Mouse (Mus musculus): ENCODE measurements around the gene Arpc3.

Gene Arpc3

DNA sequence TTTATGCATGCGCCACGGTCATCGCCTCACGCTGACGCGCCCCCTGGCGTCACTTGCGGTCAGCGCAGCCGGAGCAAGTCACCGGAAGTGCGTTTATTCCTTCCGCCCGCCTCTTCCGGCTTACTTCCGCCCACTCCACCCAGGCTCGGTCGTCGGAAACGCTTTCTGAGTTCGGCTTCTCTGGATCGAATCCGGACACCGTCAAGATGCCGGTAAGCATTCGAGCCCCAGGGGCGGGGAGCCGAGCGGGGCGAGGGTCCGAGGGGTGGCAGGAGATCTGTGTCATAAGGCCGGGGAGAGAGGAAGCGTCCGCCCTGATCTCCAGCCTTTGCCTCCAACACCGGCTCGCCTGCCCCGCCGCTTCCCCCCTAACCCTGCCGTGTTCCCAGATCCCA lies at the start of gene Arpc3:
Arpc3 (plus strand) TSS at position 93 of the 395 bp plus-strand sequence.
- peak; percentile 75 for DNase-seq (ENCODE audit: low read depth, low spot score)

GRCm38 (mm10) chr5:122342874-122343273 lies 48.8 kb upstream of the Arpc3 start:
- no peak for DNase-seq (ENCODE audit: low read depth, low spot score)

DNA sequence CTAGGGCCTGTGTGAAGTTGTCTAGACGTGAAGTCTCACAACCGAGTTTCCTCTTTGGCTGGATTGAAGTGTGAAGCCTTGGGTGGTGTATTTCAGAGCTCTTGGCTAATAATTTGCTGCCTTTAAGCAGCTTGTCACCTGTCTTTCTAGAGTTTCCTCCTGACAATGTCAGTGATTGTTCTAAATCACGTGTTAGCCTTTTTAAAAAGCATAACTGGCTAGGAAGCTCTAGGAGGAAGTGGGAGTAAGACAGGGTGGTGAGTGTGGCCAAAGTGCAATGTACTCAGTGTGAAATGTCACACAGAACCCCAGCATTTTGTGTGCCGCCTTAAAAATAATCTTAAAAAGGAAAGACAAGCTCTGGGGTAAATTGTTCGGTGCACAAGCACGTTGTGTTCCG lies 47.9 kb upstream of the Arpc3 start:
- DNase-seq (ENCODE audit: low read depth, low spot score): no peak

- peak; percentile 42 for DNase-seq (ENCODE audit: low read depth, low spot score)
These were observed 47.4 kb upstream of the Arpc3 start for GRCm38 (mm10) chr5:122344260-122344659.

DNA sequence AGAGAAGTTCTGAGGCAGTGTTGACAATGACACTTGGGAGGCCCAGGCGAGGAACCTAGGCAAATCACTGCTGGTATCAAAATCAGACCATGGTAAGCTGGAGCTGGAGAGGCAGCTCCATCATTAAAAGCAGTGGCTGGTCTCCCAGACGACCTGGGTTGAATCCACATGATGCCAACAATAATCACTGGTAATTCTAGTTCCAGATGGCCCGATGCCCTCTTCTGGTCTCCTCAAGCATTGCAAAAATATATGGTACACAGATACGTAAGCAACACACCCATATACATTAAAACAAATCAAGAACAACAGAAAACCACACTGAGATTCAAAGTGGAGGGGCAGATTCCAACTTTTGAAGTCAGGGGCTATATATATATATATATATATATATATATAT lies 45.9 kb upstream of the Arpc3 start:
- DNase-seq (ENCODE audit: low read depth, low spot score): no peak

- peak; percentile 98 for DNase-seq (ENCODE audit: low read depth, low spot score)
These were observed 37.7 kb upstream of the Arpc3 start, which contains the start of the genes Rad9b and Vps29 for GRCm38 (mm10) chr5:122353807-122354491. Gene Rad9b (minus strand): TSS chr5:122354233. Gene Vps29 (plus strand): TSS chr5:122354369.

- no peak for DNase-seq (ENCODE audit: low read depth, low spot score)
These were observed 37.1 kb upstream of the Arpc3 start for GRCm38 (mm10) chr5:122354492-122355067.

GRCm38 (mm10) chr5:122371591-122372191 lies 20.0 kb upstream of the Arpc3 start, which contains the start of gene Gpn3:
Gene Gpn3 (plus strand): TSS chr5:122371876.
- DNase-seq (ENCODE audit: low read depth, low spot score): peak; percentile 59

- DNase-seq (ENCODE audit: low read depth, low spot score): peak; percentile 97
These were observed 19.4 kb upstream of the Arpc3 start, which contains the start of gene Fam216a for GRCm38 (mm10) chr5:122372192-122372769. Gene Fam216a (minus strand): TSS chr5:122372364.

DNA sequence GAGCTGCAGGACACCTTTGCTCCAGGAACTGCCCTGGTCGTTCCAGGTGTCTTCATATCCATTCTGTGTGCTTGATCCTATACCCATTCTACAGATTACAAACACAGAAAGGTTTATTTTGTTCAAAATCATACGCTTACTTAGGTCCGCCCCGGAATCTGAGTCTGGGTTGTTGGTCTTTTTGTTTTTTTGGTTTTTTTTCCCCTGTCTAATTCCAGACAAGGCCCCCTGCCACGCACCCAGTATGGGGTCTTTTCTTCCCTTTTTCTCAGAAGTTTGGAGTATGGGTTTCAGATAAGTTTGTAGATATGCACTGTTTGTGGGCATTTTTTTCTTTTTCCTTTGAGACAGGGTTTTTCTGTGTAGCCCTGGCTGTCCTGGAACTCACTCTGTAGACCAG lies 18.8 kb upstream of the Arpc3 start:
- DNase-seq (ENCODE audit: low read depth, low spot score): no peak

- DNase-seq (ENCODE audit: low read depth, low spot score): no peak
These were observed 14.4 kb upstream of the Arpc3 start for GRCm38 (mm10) chr5:122377101-122377833.

DNA sequence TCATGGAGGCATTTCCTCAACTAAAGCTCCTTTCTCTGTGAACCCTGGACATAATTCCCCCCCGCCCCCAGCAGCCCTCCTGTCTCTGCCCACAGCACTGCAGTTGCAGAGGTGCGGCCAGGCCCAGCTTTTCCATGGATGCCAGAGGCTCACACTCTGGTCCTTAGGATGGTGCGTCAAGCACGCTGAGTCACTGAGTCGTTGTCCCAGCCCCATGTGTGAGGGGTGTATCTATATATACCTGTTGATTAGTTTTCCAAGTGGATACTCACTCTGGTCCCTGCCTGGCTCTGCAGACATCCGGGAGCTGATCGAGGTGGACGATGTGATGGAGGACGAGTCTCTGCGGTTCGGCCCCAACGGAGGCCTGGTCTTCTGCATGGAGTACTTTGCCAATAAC lies 13.5 kb upstream of the Arpc3 start:
- no peak for DNase-seq (ENCODE audit: low read depth, low spot score)

DNA sequence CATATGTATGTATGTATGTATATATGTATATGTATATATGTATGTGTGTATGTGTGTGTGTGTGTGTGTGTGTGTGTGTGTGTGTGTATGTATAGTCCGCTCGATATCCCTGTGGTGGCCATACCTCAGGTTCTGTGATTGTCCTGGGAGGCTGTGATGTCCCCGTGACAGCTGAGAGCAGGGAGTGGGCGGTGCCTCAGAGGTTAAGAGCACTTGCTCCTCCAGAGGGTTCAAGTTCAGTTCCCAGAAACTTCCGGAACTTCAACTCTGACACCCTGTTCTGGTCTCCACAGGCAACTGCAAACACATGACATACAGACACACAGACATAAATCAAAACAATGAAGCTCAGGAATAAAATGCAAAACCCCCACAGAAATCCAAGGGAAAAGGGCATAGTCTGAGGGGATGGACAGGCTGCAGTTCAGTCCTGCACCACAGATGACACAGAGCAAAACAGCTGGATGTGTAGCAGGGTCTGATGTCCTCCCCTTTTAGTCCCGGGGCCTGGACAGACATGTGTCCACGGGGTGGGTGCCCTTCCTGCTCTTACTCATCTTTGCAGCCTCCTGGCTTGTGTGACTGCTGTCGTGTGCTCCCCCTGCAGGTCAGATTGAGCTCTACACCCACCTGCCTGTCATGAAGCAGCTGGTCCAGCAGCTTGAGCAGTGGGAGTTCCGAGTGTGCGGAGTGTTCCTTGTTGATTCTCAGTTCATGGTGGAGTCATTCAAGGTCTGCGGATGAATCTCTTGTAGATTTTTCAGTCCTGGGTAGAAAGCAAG lies 12.1 kb upstream of the Arpc3 start:
- DNase-seq (ENCODE audit: low read depth, low spot score): no peak

GRCm38 (mm10) chr5:122390006-122390405 lies 1.7 kb upstream of the Arpc3 start:
- no peak for DNase-seq (ENCODE audit: low read depth, low spot score)

DNA sequence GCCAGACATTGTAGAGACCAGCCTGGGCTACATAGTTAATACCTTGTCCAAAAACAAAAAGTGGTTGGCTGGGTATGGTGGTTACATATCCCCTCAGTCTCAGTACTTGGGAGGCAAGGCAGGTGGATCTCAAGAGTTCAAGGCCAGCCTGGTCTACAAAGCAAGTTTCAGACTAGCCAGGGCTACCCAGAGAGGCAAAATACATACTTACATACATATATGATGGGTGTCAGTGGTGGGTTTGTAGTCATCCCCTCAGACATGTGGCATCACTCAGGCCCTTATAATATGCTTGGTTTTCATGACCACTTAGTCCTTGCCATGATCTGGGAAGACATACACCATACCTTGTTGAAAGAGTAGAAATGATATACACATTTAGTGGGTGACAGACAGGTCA lies 1.0 kb upstream of the Arpc3 start:
- no peak for DNase-seq (ENCODE audit: low read depth, low spot score)

DNA sequence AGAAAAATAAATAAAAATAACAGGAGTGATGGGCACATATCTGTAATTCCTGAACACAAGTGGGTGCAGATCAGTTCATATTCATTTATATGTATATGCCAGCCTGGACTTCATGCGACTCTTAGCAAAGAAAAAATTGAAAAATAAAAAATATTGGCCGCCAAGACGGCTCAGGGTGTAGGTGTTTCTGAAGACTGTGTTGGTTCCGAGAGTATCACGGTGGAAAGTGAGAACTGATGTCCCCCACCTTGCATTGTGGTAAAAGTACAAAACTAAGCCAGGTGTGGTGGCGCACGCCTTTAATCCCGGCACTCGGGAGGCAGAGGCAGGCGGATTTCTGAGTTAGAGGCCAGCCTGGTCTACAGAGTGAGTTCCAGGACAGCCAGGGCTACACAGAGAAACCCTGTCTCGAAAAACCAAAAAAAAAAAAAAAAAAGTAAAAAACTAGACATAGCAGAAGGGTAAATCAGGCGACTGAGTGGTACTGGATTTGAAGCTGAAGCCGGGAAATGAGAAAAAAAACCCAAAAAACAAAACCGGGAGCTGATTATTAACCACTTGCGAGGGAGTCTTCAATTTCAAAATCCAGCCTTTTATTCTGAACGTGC lies 396 bp upstream of the Arpc3 start:
- DNase-seq (ENCODE audit: low read depth, low spot score): no peak

GRCm38 (mm10) chr5:122392227-122393004 lies 738 bp downstream of the Arpc3 start:
- DNase-seq (ENCODE audit: low read depth, low spot score): no peak

DNA sequence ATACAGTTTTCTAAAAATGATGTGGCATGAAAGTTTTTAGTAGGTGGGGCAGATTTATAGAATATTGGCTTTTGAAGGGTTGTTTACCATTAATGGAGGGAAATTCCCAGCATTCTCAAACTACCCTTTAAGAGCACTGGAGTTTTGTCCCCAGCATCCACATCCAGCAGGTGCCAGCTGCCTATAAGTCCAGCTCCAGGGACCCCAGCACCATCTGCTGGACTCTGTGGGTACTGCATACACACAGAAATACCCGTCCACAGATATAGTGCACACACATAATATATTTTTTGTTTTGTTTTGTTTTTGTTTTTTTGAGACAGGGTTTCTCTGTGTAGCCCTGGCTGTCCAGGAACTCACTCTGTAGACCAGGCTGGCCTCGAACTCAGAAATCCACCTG lies 2.2 kb downstream of the Arpc3 start:
- DNase-seq (ENCODE audit: low read depth, low spot score): no peak

DNA sequence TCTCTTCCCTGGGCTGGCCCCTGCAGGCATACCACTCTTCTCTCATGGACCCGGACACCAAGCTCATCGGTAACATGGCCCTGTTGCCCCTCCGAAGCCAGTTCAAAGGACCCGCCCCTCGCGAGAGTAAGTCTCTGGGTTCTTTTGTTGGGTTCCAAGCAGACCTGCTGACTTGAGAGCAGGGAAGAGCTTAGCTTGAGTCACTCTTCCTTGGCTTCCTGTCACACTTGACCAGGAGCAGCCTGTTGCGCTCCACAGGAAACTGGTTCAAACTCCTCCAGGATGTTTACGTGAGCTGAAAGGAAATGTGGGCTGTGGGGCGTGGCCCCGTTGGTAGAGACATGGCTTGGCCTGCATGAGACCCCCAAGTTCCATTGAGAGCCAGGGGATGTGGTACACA lies 5.1 kb downstream of the Arpc3 start:
- DNase-seq (ENCODE audit: low read depth, low spot score): no peak

GRCm38 (mm10) chr5:122397495-122397894 lies 5.8 kb downstream of the Arpc3 start:
- DNase-seq (ENCODE audit: low read depth, low spot score): no peak

Data from WW6 (cell line).